27 mouse cellular contexts compared by ENCODE assay signal in genomic region chr3:58411669-58412068, GRCm38 (mm10). TPM values are rescaled to one million over a fixed set of nuclear protein-coding genes. Genes with fewer than 3 reads are reported as not detected.
DNase-seq lines count a peak whose midpoint lies in the region; ATAC-seq and TF ChIP-seq lines count a peak whose summit lies in the region.
"Had no signal": no experiment of that assay in that cellular context is flagged by ENCODE, and none has a peak within 500 bp of the region (broad histone marks: within the 10 kb centered on the region; RNA-seq: fewer than 3 reads in every experiment).

No protein-coding gene starts in this region.

- peaks cover 2% of the 10 kb centered on the region; the same call in 1 of the 2 replicates for H3K36me3 ChIP-seq in embryonic facial prominence, embryonic 14.5 days (ENCODE audit: control insufficient read depth, insufficient read depth, low read length)
- peaks cover 2% of the 10 kb centered on the region; the same call in 1 of the 2 replicates for H3K36me3 ChIP-seq in embryonic facial prominence, embryonic 10.5 days (replicated peaks)
- H3K36me3 ChIP-seq in midbrain, embryonic 11.5 days (ENCODE audit: control insufficient read depth, insufficient read depth, low read length) = no peaks in the 10 kb centered on the region
- no peaks in the 10 kb centered on the region for H3K36me3 ChIP-seq in midbrain, embryonic 13.5 days
- peaks cover 0 to 4% of the 10 kb centered on the region in 2 experiments; a peak in 1 of 4 replicates for H3K36me3 ChIP-seq in MEL (ENCODE audit: control insufficient read depth in 1 of 2, insufficient read depth in 2 of 2, low read length in 2 of 2)
- no peaks in the 10 kb centered on the region for H3K36me3 ChIP-seq in forebrain, embryonic 13.5 days (ENCODE audit: poor library complexity, severe bottlenecking)
- H3K36me3 ChIP-seq: embryonic facial prominence, embryonic 12.5 days; embryonic facial prominence, embryonic 15.5 days; forebrain, embryonic 12.5 days; forebrain, embryonic 15.5 days had no signal

- TF ChIP-seq CTCF in MEL (IDR thresholded peaks at IDR 0.05 in 2 of 3, conservative IDR thresholded peaks at IDR 0.05 in 1 of 3; ENCODE audit: control insufficient read depth in 1 of 3, insufficient read depth in 1 of 3, low read depth in 2 of 3, low read length in 3 of 3, poor library complexity in 1 of 3, severe bottlenecking in 1 of 3) = no peak

- H3K79me2 ChIP-seq in MEL (ENCODE audit: control insufficient read depth, insufficient read depth, low read length, poor library complexity) = peaks cover 21% of the 10 kb centered on the region

- no peaks in the 10 kb centered on the region for H3K27me3 ChIP-seq in embryonic facial prominence, embryonic 14.5 days (replicated peaks; ENCODE audit: control insufficient read depth, insufficient read depth, low read length)
- no peaks in the 10 kb centered on the region for H3K27me3 ChIP-seq in embryonic facial prominence, embryonic 10.5 days (replicated peaks; ENCODE audit: low read depth, poor library complexity, severe bottlenecking)
- H3K27me3 ChIP-seq in midbrain, embryonic 11.5 days (ENCODE audit: control insufficient read depth, insufficient read depth, low read length) = no peaks in the 10 kb centered on the region
- no peaks in the 10 kb centered on the region for H3K27me3 ChIP-seq in midbrain, embryonic 13.5 days
- H3K27me3 ChIP-seq in MEL (ENCODE audit: control insufficient read depth in 1 of 2, insufficient read depth in 2 of 2, low read length in 2 of 2) = no peaks in the 10 kb centered on the region
- H3K27me3 ChIP-seq in forebrain, embryonic 13.5 days = no peaks in the 10 kb centered on the region
- H3K27me3 ChIP-seq: CH12.LX; embryonic facial prominence, embryonic 12.5 days; embryonic facial prominence, embryonic 15.5 days; forebrain, embryonic 12.5 days; forebrain, embryonic 15.5 days had no signal

- H3K4me3 ChIP-seq in embryonic facial prominence, embryonic 14.5 days (ENCODE audit: low read depth, low read length) = no peak overlapping the region
- no peak overlapping the region for H3K4me3 ChIP-seq in embryonic facial prominence, embryonic 10.5 days
- no peak overlapping the region for H3K4me3 ChIP-seq in midbrain, embryonic 11.5 days (ENCODE audit: low read depth, low read length)
- no peak overlapping the region for H3K4me3 ChIP-seq in midbrain, embryonic 13.5 days (replicated peaks)
- no peak overlapping the region for H3K4me3 ChIP-seq in MEL (ENCODE audit: control insufficient read depth in 1 of 2, insufficient read depth in 1 of 2, low read depth in 2 of 2, low read length in 2 of 2)
- no peak overlapping the region for H3K4me3 ChIP-seq in forebrain, embryonic 13.5 days
- H3K4me3 ChIP-seq: embryonic facial prominence, embryonic 12.5 days; embryonic facial prominence, embryonic 15.5 days; erythroblast, embryonic 14.5 days; forebrain, embryonic 10.5 days; forebrain, embryonic 12.5 days; forebrain, embryonic 15.5 days had no signal

- no peak for TF ChIP-seq POLR2A in MEL (IDR thresholded peaks at IDR 0.05; ENCODE audit: control insufficient read depth in 1 of 2, insufficient read depth in 1 of 2, low read depth in 1 of 2, low read length in 2 of 2, poor library complexity in 1 of 2)

- no peak for ATAC-seq in embryonic facial prominence, embryonic 14.5 days (ENCODE audit: low read depth)
- ATAC-seq in midbrain, embryonic 11.5 days (ENCODE audit: low FRiP score) = no peak
- ATAC-seq in midbrain, embryonic 13.5 days = no peak
- ATAC-seq in forebrain, embryonic 13.5 days = no peak
- ATAC-seq: CD4-positive, CD25-positive, alpha-beta regulatory T cell, adult 4 months; forebrain, embryonic 15.5 days; forebrain, postnatal 0 days had no signal

- peak; percentile 60 for DNase-seq in embryonic facial prominence, embryonic 14.5 days (ENCODE audit: low spot score)
- DNase-seq in embryonic facial prominence, embryonic 10.5 days (ENCODE audit: low spot score) = no peak
- DNase-seq in midbrain, embryonic 11.5 days (ENCODE audit: low spot score, missing footprints) = peak; percentile 45
- DNase-seq in MEL (ENCODE audit: low read depth, low spot score) = no peak
- DNase-seq: adrenal gland, adult 2 months; adrenal gland, postnatal 10 days; adrenal gland, postnatal 25 days; B cell, adult 2 months; cerebellum, adult 11 months; cerebellum, adult 18-20 months; cerebellum, adult 8-10 months; cerebellum, adult 9-11 months; cerebellum, postnatal 14 days; cerebellum, postnatal 36 days; embryo, embryonic 11 days; forebrain, postnatal 0 days had no signal

- no peak overlapping the region for H3K4me2 ChIP-seq in embryonic facial prominence, embryonic 14.5 days (ENCODE audit: low read depth, low read length)
- H3K4me2 ChIP-seq in midbrain, embryonic 11.5 days = no peak overlapping the region
- no peak overlapping the region for H3K4me2 ChIP-seq in midbrain, embryonic 13.5 days (replicated peaks)
- no peak overlapping the region for H3K4me2 ChIP-seq in forebrain, embryonic 13.5 days
- H3K4me2 ChIP-seq: embryonic facial prominence, embryonic 12.5 days; embryonic facial prominence, embryonic 15.5 days; forebrain, embryonic 12.5 days; forebrain, embryonic 15.5 days had no signal

- TF ChIP-seq EP300 in MEL (IDR thresholded peaks at IDR 0.05; ENCODE audit: low read depth in 1 of 2, low read length in 2 of 2) = no peak

- no peaks in the 10 kb centered on the region for H3K9me3 ChIP-seq in embryonic facial prominence, embryonic 14.5 days (ENCODE audit: control insufficient read depth, low read length)
- H3K9me3 ChIP-seq in embryonic facial prominence, embryonic 10.5 days = no peaks in the 10 kb centered on the region
- no peaks in the 10 kb centered on the region for H3K9me3 ChIP-seq in midbrain, embryonic 11.5 days (ENCODE audit: control insufficient read depth, low read length)
- no peaks in the 10 kb centered on the region for H3K9me3 ChIP-seq in midbrain, embryonic 13.5 days
- H3K9me3 ChIP-seq in MEL (replicated peaks; ENCODE audit: insufficient read depth, low read length) = no peaks in the 10 kb centered on the region
- H3K9me3 ChIP-seq in forebrain, embryonic 13.5 days (replicated peaks) = no peaks in the 10 kb centered on the region
- H3K9me3 ChIP-seq: embryonic facial prominence, embryonic 12.5 days; embryonic facial prominence, embryonic 15.5 days; forebrain, embryonic 10.5 days; forebrain, embryonic 12.5 days; forebrain, embryonic 15.5 days; G1E had no signal

- H3K27ac ChIP-seq in embryonic facial prominence, embryonic 14.5 days (replicated peaks; ENCODE audit: low read depth, low read length) = no peak overlapping the region
- no peak overlapping the region for H3K27ac ChIP-seq in embryonic facial prominence, embryonic 10.5 days (replicated peaks)
- H3K27ac ChIP-seq in midbrain, embryonic 11.5 days (ENCODE audit: low read depth, low read length) = no peak overlapping the region
- no peak overlapping the region for H3K27ac ChIP-seq in midbrain, embryonic 13.5 days
- H3K27ac ChIP-seq in MEL (ENCODE audit: control insufficient read depth, low read depth, low read length) = no peak overlapping the region
- no peak overlapping the region for H3K27ac ChIP-seq in forebrain, embryonic 13.5 days
- H3K27ac ChIP-seq: embryonic facial prominence, embryonic 12.5 days; embryonic facial prominence, embryonic 15.5 days; forebrain, embryonic 10.5 days; forebrain, embryonic 12.5 days; forebrain, embryonic 15.5 days had no signal

- no peaks in the 10 kb centered on the region for H3K4me1 ChIP-seq in embryonic facial prominence, embryonic 14.5 days (ENCODE audit: control insufficient read depth, insufficient read depth, low read length)
- H3K4me1 ChIP-seq in embryonic facial prominence, embryonic 10.5 days = peaks cover 4% of the 10 kb centered on the region; the same call in 1 of the 2 replicates
- no peaks in the 10 kb centered on the region for H3K4me1 ChIP-seq in midbrain, embryonic 11.5 days (ENCODE audit: control insufficient read depth, insufficient read depth, low read length)
- peaks cover 5% of the 10 kb centered on the region; the same call in 1 of the 2 replicates for H3K4me1 ChIP-seq in midbrain, embryonic 13.5 days (replicated peaks)
- no peaks in the 10 kb centered on the region for H3K4me1 ChIP-seq in MEL (ENCODE audit: control insufficient read depth in 1 of 2, insufficient read depth in 2 of 2, low read length in 2 of 2)
- H3K4me1 ChIP-seq in forebrain, embryonic 13.5 days = no peaks in the 10 kb centered on the region
- H3K4me1 ChIP-seq: embryonic facial prominence, embryonic 12.5 days; forebrain, embryonic 12.5 days had no signal

- H3K9ac ChIP-seq in embryonic facial prominence, embryonic 14.5 days (ENCODE audit: low read depth, low read length) = no peak overlapping the region
- H3K9ac ChIP-seq in midbrain, embryonic 11.5 days (ENCODE audit: low read length) = no peak overlapping the region
- no peak overlapping the region for H3K9ac ChIP-seq in midbrain, embryonic 13.5 days (replicated peaks)
- no peak overlapping the region for H3K9ac ChIP-seq in MEL (ENCODE audit: control insufficient read depth, low read depth, low read length, poor library complexity, severe bottlenecking)
- H3K9ac ChIP-seq in forebrain, embryonic 13.5 days = no peak overlapping the region
- H3K9ac ChIP-seq: embryonic facial prominence, embryonic 12.5 days; embryonic facial prominence, embryonic 15.5 days; forebrain, embryonic 12.5 days; forebrain, embryonic 15.5 days; forebrain, postnatal 0 days had no signal

- no peak for TF ChIP-seq RAD21 in MEL (IDR thresholded peaks at IDR 0.05; ENCODE audit: low read depth, low read length)

TF ChIP-seq in MEL, 35 proteins besides CTCF, POLR2A, EP300 and RAD21:
- TF ChIP-seq MYC (IDR thresholded peaks at IDR 0.05; ENCODE audit: low read depth, low read length) (no peak), ZNF384 (IDR thresholded peaks at IDR 0.05; ENCODE audit: low read depth, low read length) (0 out of 2 replicates have a peak, but pooled peaks have one; percentile 11)

RNA-seq across cellular contexts. Expression of gene Tsc22d2, which starts 2.8 kb away (rescaled TPM):
- polyA plus RNA-seq in embryonic facial prominence, embryonic 14.5 days (2014; fragmentation: Nextera tagmentation; extraction: Ambion mirVana) = 17.3 and 19.9 TPM in 2 replicates
- 7.5 and 9.5 TPM in 2 replicates for polyA plus RNA-seq in embryonic facial prominence, embryonic 10.5 days (2016; fragmentation: Nextera tagmentation; extraction: Ambion mirVana)
- 11.6 and 12.7 TPM in 2 replicates for polyA plus RNA-seq in midbrain, embryonic 11.5 days (2014; fragmentation: Nextera tagmentation; extraction: Ambion mirVana)
- polyA plus RNA-seq in midbrain, embryonic 13.5 days (2015; fragmentation: Nextera tagmentation; extraction: Ambion mirVana) = 8.0 and 8.7 TPM in 2 replicates
- 10.7 and 10.9 TPM in 2 replicates for total RNA-seq in MEL (2012; rRNA removed)
- polyA plus RNA-seq in MEL (2012; ENCODE audit: insufficient read depth in 1 of 2, insufficient read length in 2 of 2, low read depth in 1 of 2, low replicate concordance in 2 of 2, missing spikeins in 1 of 2) = 10 to 100 TPM in 1 of 2 experiments, not detected in 1; 13.3 TPM
- polyA plus RNA-seq in forebrain, embryonic 13.5 days (2015; fragmentation: Nextera tagmentation; extraction: Ambion mirVana) = 7.5 and 7.6 TPM in 2 replicates

Comparison
In these comparisons a context has a peak if more than half of its experiments do, and no peak if none do; other contexts are left out.
1. DNase-seq: peak in embryonic facial prominence, embryonic 14.5 days (single experiment) and midbrain, embryonic 11.5 days (single experiment); none in embryonic facial prominence, embryonic 10.5 days (single experiment) and MEL (single experiment).